Mouse (Mus musculus) adrenal gland, postnatal 25 days (tissue): ENCODE measurements around the gene Ppp2ca. TPM values are rescaled to one million over a fixed set of nuclear protein-coding genes. Genes with fewer than 3 reads are reported as not detected.
"Not testable (repeated sequence)": the region's sequence is repeated elsewhere in the genome, so short reads cannot be mapped to it uniquely, and the experiment has no call there.

Source experiments
- DNase-seq: peaks from one replicate; pipeline ENCODE4 v3.0.0; 2021; ENCODE audit warnings: mixed read lengths
- microRNA-seq, 2 experiments: library from miRNA; unstranded; fragments of <30 nt; microRNA quantifications; one replicate each; pipeline ENCODE4 v1.2.0; 2021
- total RNA-seq: library from RNA; stranded (reverse); gene quantifications from 2 replicates; pipeline ENCODE4 v1.2.3, GENCODE M21; 2021

The Ppp2ca gene
- total RNA-seq, 1 experiment from 2014 or later = 77.2 TPM

GRCm38 (mm10) chr11:52143675-52144074, 45.2 kb downstream of the Ppp2ca start:
- DNase-seq = peak; percentile 29

- DNase-seq = not testable (repeated sequence)
Measured at GRCm38 (mm10) chr11:52145428-52145827, 46.9 kb downstream of the Ppp2ca start, which contains the start of gene Olfr1373. Olfr1373 (minus strand) TSS chr11:52145528.

GRCm38 (mm10) chr11:52163926-52164325, 65.4 kb downstream of the Ppp2ca start:
- peak; percentile 58 for DNase-seq

GRCm38 (mm10) chr11:52167126-52167525, 68.6 kb downstream of the Ppp2ca start:
- DNase-seq = peak; percentile 13

- DNase-seq = peak; percentile 47
Measured at GRCm38 (mm10) chr11:52167901-52168302, 69.4 kb downstream of the Ppp2ca start.

- no peak for DNase-seq
Measured at GRCm38 (mm10) chr11:52168461-52168860, 70.0 kb downstream of the Ppp2ca start.

Small RNA genes lying within 50 kb of the gene (microRNA-seq; reads per million reads assigned to microRNA genes)
- gene Gm24157 (0 reads per million in 2 experiments), gene Mir3061 (6.0 to 6.5 reads per million in 2 experiments)

Other genes with a start within 250 kb of the Ppp2ca start
- 16.3 and 19.8 TPM in 2 replicates for gene Jade2, start 241.0 kb upstream of the Ppp2ca start, total RNA-seq
- gene Cdkn2aipnl, start 131.0 kb upstream of the Ppp2ca start, total RNA-seq = 20.1 and 20.5 TPM in 2 replicates
- gene Ube2b, start 97.9 kb upstream of the Ppp2ca start, total RNA-seq = 140 and 160 TPM in 2 replicates
- gene Cdkl3, start 94.5 kb upstream of the Ppp2ca start, total RNA-seq = 4.0 and 4.7 TPM in 2 replicates
- gene Olfr1373, start 46.8 kb downstream of the Ppp2ca start, total RNA-seq = not detected in 2 replicates
- not detected in 2 replicates for gene Olfr1371, start 115.3 kb downstream of the Ppp2ca start, total RNA-seq
- gene Skp1a, start 133.3 kb downstream of the Ppp2ca start, total RNA-seq = 448 and 476 TPM in 2 replicates
- gene Tcf7, start 184.3 kb downstream of the Ppp2ca start, total RNA-seq = 38.8 and 41.3 TPM in 2 replicates